Mouse (Mus musculus) olfactory bulb, adult 2 months (tissue): ENCODE measurements around the gene Usp54.

Experiments
- CTCF ChIP-seq: fragments of 200-500 bp; IDR thresholded peaks from 2 replicates; pipeline ENCODE4 v1.5.1; 2012; ENCODE audit warnings: low read depth, mild to moderate bottlenecking, low read length, moderate library complexity; ENCODE audit not compliant: insufficient read depth
- POLR2A ChIP-seq: fragments of 200-500 bp; IDR thresholded peaks from 2 replicates; pipeline ENCODE4 v1.6.1; 2012; ENCODE audit warnings: mild to moderate bottlenecking, low read depth, low read length, moderate library complexity; ENCODE audit not compliant: insufficient read depth

DNA sequence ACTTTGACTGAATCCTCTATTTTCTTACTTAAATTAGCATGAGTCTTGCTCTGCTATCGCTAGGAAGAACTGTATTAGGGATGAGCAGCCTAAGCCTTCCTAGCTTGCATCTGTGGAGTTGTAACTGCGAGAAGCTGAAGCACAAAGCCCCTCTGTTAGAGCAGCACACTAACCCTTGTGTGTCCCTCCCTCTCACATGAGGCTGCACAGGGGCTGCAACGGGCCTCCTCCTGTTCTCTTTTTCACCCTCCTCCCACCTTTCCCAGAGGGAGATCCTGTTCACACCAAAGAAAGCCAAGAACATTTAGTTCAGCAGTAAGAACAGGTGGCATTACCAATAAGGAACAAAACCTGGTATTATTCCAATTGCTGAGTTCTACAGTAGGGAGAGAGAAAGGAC, 45.1 kb downstream of the Usp54 start:
- TF ChIP-seq CTCF (no peak), POLR2A (no peak)
